Comparison of ENCODE assay signal across 34 mouse cellular contexts in the genomic region with DNA sequence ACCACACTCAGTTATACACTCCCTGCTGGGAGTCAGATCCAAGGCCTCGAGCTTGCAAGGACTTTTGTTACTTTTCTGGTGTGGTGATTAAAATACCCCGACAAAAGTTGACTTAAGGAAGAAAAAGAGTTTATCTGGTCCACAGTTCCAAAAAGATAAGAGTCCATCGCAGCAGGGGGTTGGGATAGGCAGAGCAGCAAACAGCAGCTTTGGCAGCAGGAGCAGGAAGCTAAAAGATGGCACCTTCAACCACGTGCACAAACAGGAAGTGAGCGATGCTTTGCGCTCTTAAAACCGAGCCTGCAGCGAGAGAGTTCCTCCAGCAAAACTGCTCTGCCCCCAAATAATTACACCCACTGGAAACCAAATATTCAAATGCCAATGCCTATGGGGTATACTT. TPM values are rescaled to one million over a fixed set of nuclear protein-coding genes. Genes with fewer than 3 reads are reported as not detected.
DNase-seq lines count a peak whose midpoint lies in the region; ATAC-seq and TF ChIP-seq lines count a peak whose summit lies in the region.
"Had no signal": no experiment of that assay in that cellular context is flagged by ENCODE, and none has a peak within 500 bp of the region (broad histone marks: within the 10 kb centered on the region; RNA-seq: fewer than 3 reads in every experiment).

No protein-coding gene starts in this region.

- no peak for TF ChIP-seq POLR2A in testis, adult 2 months (IDR thresholded peaks at IDR 0.05; ENCODE audit: control insufficient read depth, low read depth, low read length)

- H3K4me2 ChIP-seq in limb, embryonic 12.5 days, result no peak overlapping the region
- H3K4me2 ChIP-seq: embryonic facial prominence, embryonic 15.5 days; forebrain, embryonic 12.5 days; liver, embryonic 13.5 days; midbrain, embryonic 15.5 days had no signal

- H3K4me3 ChIP-seq in testis, adult 2 months (ENCODE audit: control insufficient read depth, low read depth, low read length), result no peak overlapping the region
- no peak overlapping the region for H3K4me3 ChIP-seq in limb, embryonic 12.5 days (replicated peaks)
- H3K4me3 ChIP-seq: embryonic facial prominence, embryonic 15.5 days; forebrain, embryonic 12.5 days; heart, embryonic 10.5 days; liver, embryonic 13.5 days; midbrain, embryonic 10.5 days; midbrain, embryonic 15.5 days; neural tube, embryonic 15.5 days had no signal

- H3K9ac ChIP-seq in limb, embryonic 12.5 days (replicated peaks), result no peak overlapping the region
- H3K9ac ChIP-seq: embryonic facial prominence, embryonic 15.5 days; forebrain, embryonic 12.5 days; forebrain, postnatal 0 days; liver, embryonic 13.5 days; midbrain, embryonic 15.5 days; neural tube, embryonic 15.5 days had no signal

- no peaks in the 10 kb centered on the region for H3K27me3 ChIP-seq in testis, adult 2 months (ENCODE audit: control insufficient read depth, insufficient read depth, low read length)
- H3K27me3 ChIP-seq in limb, embryonic 12.5 days, result no peaks in the 10 kb centered on the region
- H3K27me3 ChIP-seq: embryonic facial prominence, embryonic 15.5 days; forebrain, embryonic 12.5 days; liver, embryonic 13.5 days; midbrain, embryonic 15.5 days; neural tube, embryonic 15.5 days had no signal

- WGBS in limb, embryonic 12.5 days, result 41% methylated on average over 8 of the region's 8 CpGs

- no peaks in the 10 kb centered on the region for H3K36me3 ChIP-seq in testis, adult 2 months (ENCODE audit: control insufficient read depth, insufficient read depth, low read length)
- no peaks in the 10 kb centered on the region for H3K36me3 ChIP-seq in limb, embryonic 12.5 days
- H3K36me3 ChIP-seq: embryonic facial prominence, embryonic 15.5 days; forebrain, embryonic 12.5 days; heart, embryonic 10.5 days; liver, embryonic 13.5 days; midbrain, embryonic 10.5 days; midbrain, embryonic 15.5 days; neural tube, embryonic 15.5 days had no signal

- no peak for DNase-seq in testis, postnatal 14 days (ENCODE audit: low spot score)
- DNase-seq in ES-CJ7 (ENCODE audit: low read depth, low spot score) (peak; percentile 32), R1 (ENCODE audit: low read depth, low spot score) (peak; percentile 44)
- no peak for DNase-seq in layer of hippocampus, adult 9-10 months (ENCODE audit: low spot score)
- DNase-seq in adrenal gland, adult 2 months, result no peak
- DNase-seq in left cerebral cortex, postnatal 4 days, result no peak
- DNase-seq: adrenal gland, postnatal 14 days; cerebellum, adult 11 months; cerebellum, postnatal 10 days; forebrain, postnatal 0 days; gastrocnemius, postnatal 14 days; kidney, adult 8-10 months; liver, embryonic 13.5 days; lung, adult 18-20 months; lung, postnatal 14 days; retina, postnatal 1 day; right cerebral cortex, postnatal 14 days had no signal

- no peak for ATAC-seq in limb, embryonic 12.5 days (ENCODE audit: insufficient number of reproducible peaks, insufficient read depth, low FRiP score, low TSS enrichment, low read depth)
- ATAC-seq: forebrain, postnatal 0 days; intestine, embryonic 16.5 days; midbrain, embryonic 15.5 days had no signal

- H3K4me1 ChIP-seq in testis, adult 2 months (ENCODE audit: control insufficient read depth, insufficient read depth, low read length), result no peaks in the 10 kb centered on the region
- H3K4me1 ChIP-seq in limb, embryonic 12.5 days (replicated peaks), result peaks cover 31% of the 10 kb centered on the region
- H3K4me1 ChIP-seq: liver, embryonic 13.5 days; midbrain, embryonic 15.5 days had no signal

- intact Hi-C loops in left cerebral cortex, postnatal 4 days (cut with DNase I), result no loop called here

- no peak overlapping the region; the same call in 1 of the 2 replicates for H3K27ac ChIP-seq in testis, adult 2 months (ENCODE audit: control insufficient read depth, insufficient read depth, low read depth, low read length)
- H3K27ac ChIP-seq in limb, embryonic 12.5 days, result 0 out of 2 replicates have a peak overlapping the region, but pooled peaks have one; percentile 17
- H3K27ac ChIP-seq: forebrain, embryonic 12.5 days; heart, embryonic 10.5 days; kidney, postnatal 0 days; liver, embryonic 13.5 days; midbrain, embryonic 10.5 days; midbrain, embryonic 15.5 days had no signal

- TF ChIP-seq CTCF in testis, adult 2 months (IDR thresholded peaks at IDR 0.05; ENCODE audit: control insufficient read depth, insufficient read depth, insufficient replicate concordance, low read depth, low read length), result 0 out of 2 replicates have a peak, but pooled peaks have one; percentile 5

- H3K9me3 ChIP-seq in limb, embryonic 12.5 days, result no peaks in the 10 kb centered on the region
- H3K9me3 ChIP-seq: embryonic facial prominence, embryonic 15.5 days; forebrain, embryonic 12.5 days; heart, embryonic 10.5 days; liver, embryonic 13.5 days; midbrain, embryonic 10.5 days; midbrain, embryonic 15.5 days; neural tube, embryonic 15.5 days had no signal

RNA-seq across cellular contexts. Expression of gene Cdk15, which starts 12.2 kb away (rescaled TPM):
- 1.3 and 1.6 TPM in 2 replicates for polyA plus RNA-seq in testis, adult 2 months (2012; rRNA removed)
- 0.38 TPM in 1 of 2 replicates, not detected in the other for polyA plus RNA-seq in limb, embryonic 12.5 days (2016; fragmentation: Nextera tagmentation; extraction: Ambion mirVana)
- total RNA-seq in adrenal gland, adult 2 months (2021), result not detected
- polyA plus RNA-seq in adrenal gland, adult 2 months (2012; rRNA removed), result 0.11 TPM in 1 of 2 replicates, not detected in the other
- total RNA-seq in left cerebral cortex, postnatal 4 days (2021), result under 1 TPM in 1 of 2 experiments, not detected in 1; 0.34 TPM
- total RNA-seq: adrenal gland, postnatal 14 days; common myeloid progenitor, adult 5-6 weeks; granulocyte monocyte progenitor cell, adult 5-6 weeks; hematopoietic stem cell, adult 5-6 weeks had no signal
- polyA plus RNA-seq: heart, postnatal 0 days; large intestine, adult 2 months; liver, embryonic 13.5 days; small intestine, adult 2 months; stomach, embryonic 14.5 days had no signal

RNA-seq across cellular contexts. Expression of gene Als2, which starts 31.9 kb away (rescaled TPM):
- 6.8 and 7.1 TPM in 2 replicates for polyA plus RNA-seq in testis, adult 2 months (2012; rRNA removed)
- 11.7 and 11.8 TPM in 2 replicates for polyA plus RNA-seq in limb, embryonic 12.5 days (2016; fragmentation: Nextera tagmentation; extraction: Ambion mirVana)
- total RNA-seq in adrenal gland, adult 2 months (2021), result 10 to 100 TPM; 10.1 to 13.8 TPM
- polyA plus RNA-seq in adrenal gland, adult 2 months (2012; rRNA removed), result 2.2 and 2.3 TPM in 2 replicates
- 10 to 100 TPM; 41.3 to 42.8 TPM for total RNA-seq in left cerebral cortex, postnatal 4 days (2021)

Comparison
In these comparisons a context has a peak if more than half of its experiments do, and no peak if none do; other contexts are left out.
1. DNase-seq: peak in ES-CJ7 (single experiment) and R1 (single experiment); none in testis, postnatal 14 days (single experiment), layer of hippocampus, adult 9-10 months (single experiment), adrenal gland, adult 2 months (single experiment) and left cerebral cortex, postnatal 4 days (single experiment).